Mouse (Mus musculus) heart, postnatal 0 days (tissue): ENCODE measurements around the gene Ccdc84.

Experiments used
- CTCF ChIP-seq: IDR thresholded peaks from 2 replicates; pipeline ENCODE4 v1.5.1; 2016; ENCODE audit warnings: antibody characterized with exemption, control low read depth, low read depth
- EP300 ChIP-seq: IDR thresholded peaks from 2 replicates; pipeline ENCODE4 v1.6.1; 2016; ENCODE audit warnings: antibody characterized with exemption, low read depth

GRCm38 (mm10) chr9:44457035-44457742, 38.8 kb upstream of the Ccdc84 start:
- TF ChIP-seq CTCF: no peak
- no peak for TF ChIP-seq EP300
